Mouse (Mus musculus) left cerebral cortex, adult 18-20 months (tissue): ENCODE data around the gene Ppp1r18. TPM values are rescaled to one million over a fixed set of nuclear protein-coding genes. Genes with fewer than 3 reads are reported as not detected.

Experiments
- DNase-seq, 2 experiments: peaks; one replicate each; pipeline ENCODE4 v3.0.0; 2021 to 2022; ENCODE audit warnings: low spot score in 2 of 2, mixed read lengths in 1 of 2
- total RNA-seq, 2 experiments: library from RNA; stranded (reverse); gene quantifications; 2 replicates each; pipeline ENCODE4 v1.2.3; 2021

Ppp1r18 gene
- total RNA-seq, 2 experiments from 2014 or later: 8.9 to 9.1 TPM

- no peak for DNase-seq
Measured at GRCm38 (mm10) chr17:35907609-35908008, 42.2 kb downstream of the Ppp1r18 start.

GRCm38 (mm10) chr17:35909186-35909918, 44.0 kb downstream of the Ppp1r18 start:
- DNase-seq: no peak

GRCm38 (mm10) chr17:35909919-35910369, 44.6 kb downstream of the Ppp1r18 start, which contains the start of gene Atat1:
TSS of gene Atat1 (minus strand) at chr17:35910075.
- peak; percentile 93 for DNase-seq

- no peak for DNase-seq
Measured at GRCm38 (mm10) chr17:35914975-35915374, 49.6 kb downstream of the Ppp1r18 start.

- DNase-seq: peak in 1 of 2 experiments; percentile 44
Measured at GRCm38 (mm10) chr17:35915538-35916296, 50.3 kb downstream of the Ppp1r18 start.

GRCm38 (mm10) chr17:35916297-35917142, 51.1 kb downstream of the Ppp1r18 start, which contains the start of the genes Mrps18b and Ppp1r10:
TSS of gene Mrps18b (minus strand) at chr17:35916389.
TSS of gene Ppp1r10 (plus strand) at chr17:35916434.
- DNase-seq: peak; percentile 99

- peak in 1 of 2 experiments; percentile 20 for DNase-seq
Measured at GRCm38 (mm10) chr17:35917143-35917462, 51.7 kb downstream of the Ppp1r18 start.

- DNase-seq: no peak
Measured at GRCm38 (mm10) chr17:35917463-35918251, 52.3 kb downstream of the Ppp1r18 start.

- DNase-seq: no peak
Measured at GRCm38 (mm10) chr17:35918276-35919059, 53.1 kb downstream of the Ppp1r18 start.

GRCm38 (mm10) chr17:35919060-35919715, 53.8 kb downstream of the Ppp1r18 start:
- peak; percentile 92 to 93 for DNase-seq

- no peak for DNase-seq
Measured at GRCm38 (mm10) chr17:35919864-35920301, 54.5 kb downstream of the Ppp1r18 start.

GRCm38 (mm10) chr17:35920384-35920783, 55.0 kb downstream of the Ppp1r18 start:
- no peak for DNase-seq

- no peak for DNase-seq
Measured at GRCm38 (mm10) chr17:35920862-35921562, 55.6 kb downstream of the Ppp1r18 start.

- no peak for DNase-seq
Measured at GRCm38 (mm10) chr17:35921710-35922109, 56.3 kb downstream of the Ppp1r18 start.

- no peak for DNase-seq
Measured at GRCm38 (mm10) chr17:35922566-35922965, 57.2 kb downstream of the Ppp1r18 start.

- DNase-seq: no peak
Measured at GRCm38 (mm10) chr17:35923281-35923680, 57.9 kb downstream of the Ppp1r18 start.
